Mouse (Mus musculus): ENCODE results near the gene Slc16a7. TPM values are rescaled to one million over a fixed set of nuclear protein-coding genes. Genes with fewer than 3 reads are reported as not detected.

Gene Slc16a7
- total RNA-seq (2021), result 10 to 100 TPM; 57.3 to 64.4 TPM
- long read RNA-seq, experiment 1, partial matches to known transcripts, result 0 of 7 reads
- long read RNA-seq, experiment 1, other reads (novel, unspliced or antisense), result 7 of 7 reads
- long read RNA-seq, experiment 2, partial matches to known transcripts, result 0 of 6 reads
- long read RNA-seq, experiment 2, other reads (novel, unspliced or antisense), result 6 of 6 reads

GRCm38 (mm10) chr10:125388876-125389786 lies at the start of gene Slc16a7:
Slc16a7 (minus strand) TSS chr10:125389465.
- peak; percentile 83 to 90 for DNase-seq (ENCODE audit: low spot score in 2 of 2)

- DNase-seq (ENCODE audit: low spot score in 2 of 2), result no peak
These were observed 29.5 kb upstream of the Slc16a7 start for GRCm38 (mm10) chr10:125418795-125419194.

GRCm38 (mm10) chr10:125399796-125400195 lies 10.5 kb upstream of the Slc16a7 start:
- no peak for DNase-seq (ENCODE audit: low spot score in 2 of 2)

- no peak for DNase-seq (ENCODE audit: low spot score in 2 of 2)
These were observed 746 bp upstream of the Slc16a7 start for GRCm38 (mm10) chr10:125390011-125390410.

- DNase-seq (ENCODE audit: low spot score in 2 of 2), result peak in 1 of 2 experiments; percentile 42
These were observed 787 bp downstream of the Slc16a7 start for GRCm38 (mm10) chr10:125388481-125388875.

- DNase-seq (ENCODE audit: low spot score in 2 of 2), result no peak
These were observed 1.4 kb downstream of the Slc16a7 start for GRCm38 (mm10) chr10:125387782-125388415.

GRCm38 (mm10) chr10:125375526-125375925 lies 13.7 kb downstream of the Slc16a7 start:
- no peak for DNase-seq (ENCODE audit: low spot score in 2 of 2)

GRCm38 (mm10) chr10:125372666-125373065 lies 16.6 kb downstream of the Slc16a7 start:
- DNase-seq (ENCODE audit: low spot score in 2 of 2), result peak in 1 of 2 experiments; percentile 46

- DNase-seq (ENCODE audit: low spot score in 2 of 2), result no peak
These were observed 17.8 kb downstream of the Slc16a7 start for GRCm38 (mm10) chr10:125371451-125371850.

GRCm38 (mm10) chr10:125370037-125370610 lies 19.1 kb downstream of the Slc16a7 start:
- DNase-seq (ENCODE audit: low spot score in 2 of 2), result no peak

- DNase-seq (ENCODE audit: low spot score in 2 of 2), result no peak
These were observed 30.8 kb downstream of the Slc16a7 start for GRCm38 (mm10) chr10:125358479-125358878.

- DNase-seq (ENCODE audit: low spot score in 2 of 2), result no peak
These were observed 36.5 kb downstream of the Slc16a7 start for GRCm38 (mm10) chr10:125352805-125353204.

- no peak for DNase-seq (ENCODE audit: low spot score in 2 of 2)
These were observed 41.1 kb downstream of the Slc16a7 start for GRCm38 (mm10) chr10:125348171-125348570.

- DNase-seq (ENCODE audit: low spot score in 2 of 2), result no peak
These were observed 42.1 kb downstream of the Slc16a7 start for GRCm38 (mm10) chr10:125347149-125347548.

- DNase-seq (ENCODE audit: low spot score in 2 of 2), result no peak
These were observed 42.9 kb downstream of the Slc16a7 start for GRCm38 (mm10) chr10:125346364-125346763.

- no peak for DNase-seq (ENCODE audit: low spot score in 2 of 2)
These were observed 43.7 kb downstream of the Slc16a7 start for GRCm38 (mm10) chr10:125345583-125345982.

- DNase-seq (ENCODE audit: low spot score in 2 of 2), result no peak
These were observed 47.1 kb downstream of the Slc16a7 start for GRCm38 (mm10) chr10:125342204-125342603.

- no peak for DNase-seq (ENCODE audit: low spot score in 2 of 2)
These were observed 55.5 kb downstream of the Slc16a7 start for GRCm38 (mm10) chr10:125333799-125334198.

GRCm38 (mm10) chr10:125331334-125331733 lies 57.9 kb downstream of the Slc16a7 start:
- no peak for DNase-seq (ENCODE audit: low spot score in 2 of 2)

- DNase-seq (ENCODE audit: low spot score in 2 of 2), result no peak
These were observed 60.8 kb downstream of the Slc16a7 start for GRCm38 (mm10) chr10:125328331-125329063.
